Mouse (Mus musculus) heart, postnatal 0 days (tissue): ENCODE results near the gene 5730596B20Rik. TPM values are rescaled to one million over a fixed set of nuclear protein-coding genes. Genes with fewer than 3 reads are reported as not detected.

ENCODE experiments used
- ATAC-seq: fragments of 200-750 bp; cut with Nextera tagmentation; 2 replicates; pipeline ENCODE4 v1.8.0; 2017; ENCODE audit warnings: low read depth, moderate number of reproducible peaks, moderate library complexity; ENCODE audit not compliant: insufficient read depth
- DNase-seq: peaks from one replicate; pipeline ENCODE4 v3.0.0-alpha.2; 2016; ENCODE audit warnings: low spot score
- H3K27ac ChIP-seq: fragments of 300-500 bp; sonication (generic); 2 replicates; pipeline ENCODE4 v1.5.1; 2014; ENCODE audit warnings: low read depth, mild to moderate bottlenecking
- H3K27me3 ChIP-seq: fragments of 300-500 bp; sonication (generic); 2 replicates; pipeline ENCODE4 v1.6.1; 2014; ENCODE audit warnings: low read length, mixed read lengths; ENCODE audit not compliant: control insufficient read depth, insufficient read depth
- H3K36me3 ChIP-seq: fragments of 300-500 bp; sonication (generic); replicated peaks from 2 replicates; pipeline ENCODE4 v1.6.1; 2014; ENCODE audit warnings: low read length, mixed read lengths; ENCODE audit not compliant: control insufficient read depth, insufficient read depth
- H3K4me1 ChIP-seq: fragments of 300-500 bp; sonication (generic); 2 replicates; pipeline ENCODE4 v1.6.1; 2014; ENCODE audit warnings: antibody characterized with exemption; ENCODE audit not compliant: control insufficient read depth, insufficient read depth
- H3K4me2 ChIP-seq: fragments of 300-500 bp; sonication (generic); 2 replicates; pipeline ENCODE4 v1.6.1; 2014; ENCODE audit warnings: low read depth, mild to moderate bottlenecking, low read length, moderate library complexity
- H3K4me3 ChIP-seq: fragments of 300-500 bp; sonication (generic); 2 replicates; pipeline ENCODE4 v1.5.1; 2014; ENCODE audit warnings: low read depth, low read length
- H3K9ac ChIP-seq: fragments of 300-500 bp; sonication (generic); replicated peaks from 2 replicates; pipeline ENCODE4 v1.6.1; 2014; ENCODE audit warnings: low read depth, low read length, mixed read lengths
- H3K9me3 ChIP-seq: fragments of 300-500 bp; sonication (generic); replicated peaks from 2 replicates; pipeline ENCODE4 v1.6.1; 2016; ENCODE audit warnings: low read length; ENCODE audit not compliant: control insufficient read depth
- CTCF ChIP-seq: IDR thresholded peaks from 2 replicates; pipeline ENCODE4 v1.5.1; 2016; ENCODE audit warnings: antibody characterized with exemption, control low read depth, low read depth
- EP300 ChIP-seq: IDR thresholded peaks from 2 replicates; pipeline ENCODE4 v1.6.1; 2016; ENCODE audit warnings: antibody characterized with exemption, low read depth
- WGBS: fragments of 180-500 bp; shearing (Covaris S2); extraction: QIAGEN DNeasy Blood & Tissue Kit; methylation state at CpG from one replicate; pipeline ENCODE4 v1.1.7; 2014; 5-methylcytosine and 5-hydroxymethylcytosine counted together
- polyA plus RNA-seq: library from polyadenylated mRNA; unstranded; fragments of >200 nt; fragmentation: Nextera tagmentation; extraction: Ambion mirVana; gene quantifications from 2 replicates; pipeline ENCODE4 v1.2.1, GENCODE M21; 2015
- total RNA-seq: library from RNA; depleted of rRNA; stranded (reverse); fragments of >200 nt; gene quantifications from 2 replicates; pipeline ENCODE4 v1.2.3, GENCODE M21; 2014; ENCODE audit warnings: low replicate concordance

5730596B20Rik gene
- total and polyA plus RNA-seq, 2 experiments from 2014 or later: 0.03 to 0.84 TPM

- H3K9me3 ChIP-seq: no peaks in the 10 kb centered on the region
- no peak overlapping the region for H3K27ac ChIP-seq
- no peak overlapping the region for H3K4me3 ChIP-seq
- WGBS: 13% methylated on average over 30 of the region's 30 CpGs
- DNase-seq: no peak
- no peaks in the 10 kb centered on the region for H3K36me3 ChIP-seq
- TF ChIP-seq CTCF (no peak), EP300 (no peak)
- no peak for ATAC-seq
- H3K9ac ChIP-seq: no peak overlapping the region
- no peaks in the 10 kb centered on the region for H3K4me1 ChIP-seq
- no peak overlapping the region for H3K4me2 ChIP-seq
- H3K27me3 ChIP-seq: peaks cover 100% of the 10 kb centered on the region
These were observed 22.9 kb downstream of the 5730596B20Rik start for GRCm38 (mm10) chr6:52200073-52200750.

- TF ChIP-seq EP300 (no peak), CTCF (no peak)
- H3K9ac ChIP-seq: no peak overlapping the region
- H3K36me3 ChIP-seq: no peaks in the 10 kb centered on the region
- H3K4me1 ChIP-seq: no peaks in the 10 kb centered on the region
- H3K27me3 ChIP-seq: peaks cover 100% of the 10 kb centered on the region
- H3K9me3 ChIP-seq: no peaks in the 10 kb centered on the region
- no peak overlapping the region for H3K4me2 ChIP-seq
- H3K27ac ChIP-seq: no peak overlapping the region
- WGBS: 27% methylated on average over 10 of the region's 10 CpGs
- DNase-seq: no peak
- ATAC-seq: no peak
- no peak overlapping the region for H3K4me3 ChIP-seq
These were observed 23.5 kb downstream of the 5730596B20Rik start for GRCm38 (mm10) chr6:52200751-52201250.

- DNase-seq (no peak), ATAC-seq (no peak)
- 21% methylated on average over 1 of the region's 1 CpGs for WGBS
- Histone ChIP-seq H3K36me3 (no peaks in the 10 kb centered on the region), H3K27ac (no peak overlapping the region), H3K4me2 (no peak overlapping the region), H3K4me1 (no peaks in the 10 kb centered on the region), H3K9me3 (no peaks in the 10 kb centered on the region), H3K27me3 (peaks cover 100% of the 10 kb centered on the region), H3K4me3 (no peak overlapping the region), H3K9ac (no peak overlapping the region)
- TF ChIP-seq CTCF: no peak
- no peak for TF ChIP-seq EP300
These were observed 24.0 kb downstream of the 5730596B20Rik start for GRCm38 (mm10) chr6:52201269-52201668.

- ATAC-seq (no peak), DNase-seq (no peak)
- Histone ChIP-seq H3K9ac (no peak overlapping the region), H3K4me2 (peak overlapping the region; percentile 56), H3K9me3 (no peaks in the 10 kb centered on the region), H3K36me3 (no peaks in the 10 kb centered on the region), H3K27me3 (peaks cover 100% of the 10 kb centered on the region), H3K27ac (no peak overlapping the region), H3K4me1 (no peaks in the 10 kb centered on the region), H3K4me3 (peak overlapping the region; percentile 48)
- TF ChIP-seq EP300: no peak
- no peak for TF ChIP-seq CTCF
- 15% methylated on average over 22 of the region's 22 CpGs for WGBS
These were observed 25.2 kb downstream of the 5730596B20Rik start for GRCm38 (mm10) chr6:52202362-52203120.

- no peaks in the 10 kb centered on the region for H3K4me1 ChIP-seq
- H3K36me3 ChIP-seq: no peaks in the 10 kb centered on the region
- ATAC-seq (no peak), DNase-seq (no peak)
- peaks cover 99% of the 10 kb centered on the region for H3K27me3 ChIP-seq
- WGBS: 4% methylated on average over 10 of the region's 10 CpGs
- H3K4me3 ChIP-seq: peak overlapping the region; percentile 48
- no peaks in the 10 kb centered on the region for H3K9me3 ChIP-seq
- TF ChIP-seq EP300 (no peak), CTCF (no peak)
- no peak overlapping the region for H3K9ac ChIP-seq
- H3K27ac ChIP-seq: no peak overlapping the region
- peak overlapping the region; percentile 56 for H3K4me2 ChIP-seq
These were observed 25.7 kb downstream of the 5730596B20Rik start for GRCm38 (mm10) chr6:52203121-52203370.
